Mouse (Mus musculus): ENCODE data around the gene Nova1. TPM values are rescaled to one million over a fixed set of nuclear protein-coding genes. Genes with fewer than 3 reads are reported as not detected.

Gene Nova1
- polyA plus RNA-seq (2012; ENCODE audit: low replicate concordance), result not detected in 2 replicates

DNA sequence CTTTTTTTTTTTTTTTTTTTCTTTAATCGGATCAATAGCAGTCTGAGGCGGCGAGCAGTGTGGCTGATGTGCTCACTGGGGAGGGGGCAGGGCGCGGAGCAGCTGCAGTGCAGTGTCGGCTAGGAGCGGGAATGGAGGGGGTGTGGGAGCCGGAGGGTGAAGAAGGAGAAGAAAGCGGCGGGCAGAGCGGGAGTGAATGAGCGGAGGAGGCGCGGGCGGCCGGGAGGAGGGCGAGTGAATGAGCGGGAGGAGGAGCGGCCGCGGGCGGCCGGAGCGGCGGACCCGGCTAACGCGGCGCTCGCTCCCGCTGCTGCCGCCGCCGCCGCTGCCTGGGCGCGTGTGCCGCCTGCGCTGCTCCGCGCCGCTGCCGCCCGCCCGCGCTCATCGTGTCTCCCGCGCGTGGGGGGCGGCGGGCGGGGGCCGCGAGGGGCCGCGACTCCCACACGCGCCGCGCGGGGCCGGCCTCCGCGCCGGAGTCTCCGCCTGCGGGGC lies at the start of gene Nova1:
Nova1 (minus strand) TSS at position 74 of the 492 bp plus-strand sequence.

All from hematopoietic multipotent progenitor cell, adult 10-12 weeks (in vitro differentiated cells).